Mouse (Mus musculus): Measurements from ENCODE around the gene Ralgapa2.
"Not testable (repeated sequence)": the region's sequence is repeated elsewhere in the genome, so short reads cannot be mapped to it uniquely, and the experiment has no call there.

Ralgapa2 gene

GRCm38 (mm10) chr2:146498298-146498697 lies 13.8 kb downstream of the Ralgapa2 start:
- DNase-seq (ENCODE audit: low read depth): no peak

- DNase-seq (ENCODE audit: low read depth): no peak
Measured at GRCm38 (mm10) chr2:146496995-146497394, 15.1 kb downstream of the Ralgapa2 start.

- DNase-seq (ENCODE audit: low read depth): no peak
Measured at GRCm38 (mm10) chr2:146495781-146496180, 16.4 kb downstream of the Ralgapa2 start.

GRCm38 (mm10) chr2:146493354-146493946 lies 18.7 kb downstream of the Ralgapa2 start:
- no peak for DNase-seq (ENCODE audit: low read depth)

- DNase-seq (ENCODE audit: low read depth): no peak
Measured at GRCm38 (mm10) chr2:146491830-146492610, 20.1 kb downstream of the Ralgapa2 start.

GRCm38 (mm10) chr2:146490926-146491325 lies 21.2 kb downstream of the Ralgapa2 start:
- no peak for DNase-seq (ENCODE audit: low read depth)

- DNase-seq (ENCODE audit: low read depth): no peak
Measured at GRCm38 (mm10) chr2:146488291-146488690, 23.9 kb downstream of the Ralgapa2 start.

- DNase-seq (ENCODE audit: low read depth): no peak
Measured at GRCm38 (mm10) chr2:146482859-146483258, 29.3 kb downstream of the Ralgapa2 start.

GRCm38 (mm10) chr2:146477491-146477890 lies 34.7 kb downstream of the Ralgapa2 start:
- no peak for DNase-seq (ENCODE audit: low read depth)

- DNase-seq (ENCODE audit: low read depth): no peak
Measured at GRCm38 (mm10) chr2:146476428-146476972, 35.6 kb downstream of the Ralgapa2 start.

GRCm38 (mm10) chr2:146476001-146476400 lies 36.1 kb downstream of the Ralgapa2 start:
- DNase-seq (ENCODE audit: low read depth): peak; percentile 56

- no peak for DNase-seq (ENCODE audit: low read depth)
Measured at GRCm38 (mm10) chr2:146470947-146471346, 41.2 kb downstream of the Ralgapa2 start.

- peak; percentile 62 for DNase-seq (ENCODE audit: low read depth)
Measured at GRCm38 (mm10) chr2:146469707-146470420, 42.3 kb downstream of the Ralgapa2 start.

GRCm38 (mm10) chr2:146468898-146469297 lies 43.2 kb downstream of the Ralgapa2 start:
- no peak for DNase-seq (ENCODE audit: low read depth)

GRCm38 (mm10) chr2:146468016-146468415 lies 44.1 kb downstream of the Ralgapa2 start:
- no peak for DNase-seq (ENCODE audit: low read depth)

GRCm38 (mm10) chr2:146466811-146467210 lies 45.3 kb downstream of the Ralgapa2 start:
- not testable (repeated sequence) for DNase-seq (ENCODE audit: low read depth)

GRCm38 (mm10) chr2:146457494-146457893 lies 54.6 kb downstream of the Ralgapa2 start:
- no peak for DNase-seq (ENCODE audit: low read depth)

GRCm38 (mm10) chr2:146456612-146457011 lies 55.5 kb downstream of the Ralgapa2 start:
- no peak for DNase-seq (ENCODE audit: low read depth)

- DNase-seq (ENCODE audit: low read depth): no peak
Measured at GRCm38 (mm10) chr2:146456062-146456461, 56.1 kb downstream of the Ralgapa2 start.

GRCm38 (mm10) chr2:146444009-146444408 lies 68.1 kb downstream of the Ralgapa2 start:
- DNase-seq (ENCODE audit: low read depth): no peak

GRCm38 (mm10) chr2:146443291-146443875 lies 68.8 kb downstream of the Ralgapa2 start:
- DNase-seq (ENCODE audit: low read depth): no peak

- no peak for DNase-seq (ENCODE audit: low read depth)
Measured at GRCm38 (mm10) chr2:146441711-146442110, 70.4 kb downstream of the Ralgapa2 start.

Data from NIH3T3 (cell line).